Mouse (Mus musculus) ZHBTc4 (cell line): ENCODE data around the gene Tead1.

Source experiments
- DNase-seq: peaks from one replicate; pipeline ENCODE4 v3.0.0-alpha.2; 2011; ENCODE audit warnings: low read depth, low spot score

Gene Tead1

DNA sequence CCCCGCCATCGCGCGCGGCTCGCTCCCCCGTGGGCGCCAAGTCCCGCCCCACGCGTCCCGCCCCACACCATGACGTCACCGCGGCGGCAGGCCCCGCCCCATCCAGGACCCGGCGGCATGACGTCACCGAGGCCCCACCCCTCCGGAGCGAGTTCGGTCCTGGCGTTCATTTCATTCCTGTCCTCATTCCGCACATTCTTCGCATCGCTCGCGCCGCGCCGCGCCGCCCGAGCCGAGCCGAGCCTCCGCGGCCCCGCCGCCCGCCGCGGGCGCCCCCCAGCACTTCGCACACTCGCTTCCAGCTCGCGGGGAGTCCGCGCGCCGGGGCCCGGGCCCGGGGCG lies at the start of gene Tead1:
Gene Tead1, plus strand, starts transcription at position 148 of the 342 bp plus-strand sequence.
- peak; percentile 96 for DNase-seq

- DNase-seq: no peak
Measured at GRCm38 (mm10) chr7:112634505-112635213, 44.5 kb upstream of the Tead1 start.

- DNase-seq: peak; percentile 37
Measured at GRCm38 (mm10) chr7:112635936-112636335, 43.2 kb upstream of the Tead1 start.

DNA sequence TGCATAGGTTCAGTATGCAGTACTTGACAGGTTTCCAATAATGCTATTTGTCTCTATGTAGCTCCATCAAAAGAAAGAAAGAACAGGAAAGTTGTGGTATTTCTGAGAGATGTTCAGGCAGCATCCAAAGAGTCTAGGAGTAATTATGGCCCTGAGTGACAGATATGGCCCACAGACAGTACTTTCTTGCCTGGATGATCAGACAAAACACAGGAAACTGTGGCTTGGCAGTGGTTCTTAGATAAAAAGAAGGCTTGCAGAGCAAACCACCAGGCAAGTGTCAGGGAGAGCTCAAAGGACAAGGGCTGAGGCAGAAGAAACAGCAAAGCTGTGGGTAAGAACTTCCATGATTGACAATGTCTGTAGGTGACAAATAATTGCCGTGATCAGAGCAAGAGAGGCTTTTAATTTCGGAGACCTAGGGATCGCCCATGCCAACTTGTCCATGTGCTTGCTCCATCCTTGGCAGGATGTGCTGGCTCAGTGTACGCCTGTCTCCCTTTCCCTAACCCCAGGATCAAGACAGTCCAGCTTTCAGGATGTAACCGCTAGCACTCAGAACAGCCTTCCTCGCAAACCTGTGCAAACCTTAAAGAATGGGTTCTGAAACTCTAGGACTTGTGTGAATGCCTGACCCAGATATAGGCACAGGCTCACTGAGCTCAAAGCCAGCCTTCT lies 35.1 kb upstream of the Tead1 start:
- no peak for DNase-seq

- peak; percentile 80 for DNase-seq
Measured at GRCm38 (mm10) chr7:112644701-112645100, 34.4 kb upstream of the Tead1 start.

GRCm38 (mm10) chr7:112645724-112646123 lies 33.4 kb upstream of the Tead1 start:
- no peak for DNase-seq

GRCm38 (mm10) chr7:112647417-112647816 lies 31.7 kb upstream of the Tead1 start:
- DNase-seq: no peak

DNA sequence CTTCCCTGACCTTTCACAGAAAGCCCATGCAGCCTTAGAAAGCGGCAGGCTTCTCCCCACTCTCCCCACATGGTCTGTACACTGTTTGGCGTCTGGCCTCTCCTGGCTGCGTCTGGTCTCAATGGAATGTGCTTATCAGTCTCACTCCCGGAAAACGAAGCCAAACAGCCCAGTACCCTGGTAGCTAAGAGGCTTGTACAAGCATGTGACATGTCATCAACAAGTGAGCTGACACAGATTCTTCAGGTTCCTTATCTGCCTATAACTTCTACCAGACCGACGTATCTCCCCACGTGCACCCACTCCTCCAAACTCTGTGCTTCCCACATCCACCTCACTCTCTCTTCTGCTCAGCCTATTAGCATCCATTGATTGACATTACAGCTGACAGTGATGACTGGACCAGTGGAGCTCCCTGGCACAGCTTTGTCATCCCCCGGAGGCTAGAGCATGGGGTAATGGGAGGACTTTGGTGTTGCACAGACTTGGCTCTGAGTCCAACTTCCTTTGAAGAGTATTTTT lies 22.9 kb upstream of the Tead1 start:
- DNase-seq: no peak

DNA sequence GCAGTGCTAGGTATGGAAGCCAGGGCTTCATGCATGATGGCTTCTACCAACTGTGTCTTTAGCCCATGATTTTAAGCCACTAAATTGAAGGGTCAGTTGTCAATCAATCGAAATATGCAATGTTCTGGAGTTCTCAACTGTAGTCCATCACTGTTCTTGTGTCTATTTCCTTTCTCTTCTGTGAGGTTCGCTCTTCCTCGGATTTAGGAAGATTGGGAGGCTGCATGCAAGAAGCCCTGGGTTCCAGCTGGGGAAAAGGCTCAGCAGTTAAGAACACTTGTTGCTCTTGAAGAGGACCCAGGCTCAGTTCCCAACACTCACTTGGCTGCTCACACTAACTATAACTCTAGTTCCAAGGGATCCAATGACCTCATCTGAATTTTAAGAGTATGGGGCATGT lies 20.2 kb upstream of the Tead1 start:
- no peak for DNase-seq

GRCm38 (mm10) chr7:112659816-112660215 lies 19.3 kb upstream of the Tead1 start:
- DNase-seq: no peak

GRCm38 (mm10) chr7:112660325-112660724 lies 18.8 kb upstream of the Tead1 start:
- DNase-seq: no peak

DNA sequence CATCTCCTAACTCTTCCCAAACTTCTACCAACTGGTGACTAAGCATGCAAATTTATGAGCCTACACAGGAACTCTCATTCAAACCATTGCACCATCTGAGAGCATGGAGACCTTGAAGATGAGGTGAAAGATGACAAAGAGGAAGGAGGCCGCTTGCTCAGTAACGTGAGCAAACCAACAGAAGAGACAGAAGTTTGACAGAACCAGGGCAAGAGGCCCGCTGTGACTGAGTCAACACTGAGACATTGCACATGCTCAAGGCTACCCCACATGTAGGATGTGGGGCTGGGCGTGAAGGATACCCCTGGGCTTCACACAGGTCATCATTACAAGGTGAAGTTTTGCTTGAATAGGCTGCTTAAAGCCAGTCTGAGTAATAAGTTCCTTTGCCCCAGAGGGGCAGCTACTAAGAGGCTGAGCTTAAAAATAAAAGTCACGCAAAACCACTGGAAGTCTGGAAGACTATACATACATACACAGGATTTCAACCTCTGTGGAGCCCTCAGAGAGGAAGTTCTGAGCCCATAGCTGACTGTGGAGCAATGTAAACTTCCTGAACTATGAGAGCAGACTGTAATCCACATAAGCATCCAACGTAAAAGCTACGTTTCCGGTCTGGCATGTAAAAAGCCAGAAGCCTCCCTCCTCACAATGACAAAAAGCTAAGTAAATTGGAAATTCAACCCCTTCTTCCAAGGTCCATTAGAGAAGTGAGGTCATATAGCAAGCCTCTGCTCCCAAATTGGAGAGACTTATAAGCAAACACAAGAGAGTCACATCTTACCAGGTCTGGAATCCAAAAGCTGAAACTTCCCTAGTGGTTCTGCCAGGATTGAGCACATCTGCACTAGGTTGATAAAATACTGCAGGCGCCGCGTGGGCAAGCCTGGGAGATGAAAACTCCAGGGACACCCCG lies 16.5 kb upstream of the Tead1 start:
- no peak for DNase-seq

DNA sequence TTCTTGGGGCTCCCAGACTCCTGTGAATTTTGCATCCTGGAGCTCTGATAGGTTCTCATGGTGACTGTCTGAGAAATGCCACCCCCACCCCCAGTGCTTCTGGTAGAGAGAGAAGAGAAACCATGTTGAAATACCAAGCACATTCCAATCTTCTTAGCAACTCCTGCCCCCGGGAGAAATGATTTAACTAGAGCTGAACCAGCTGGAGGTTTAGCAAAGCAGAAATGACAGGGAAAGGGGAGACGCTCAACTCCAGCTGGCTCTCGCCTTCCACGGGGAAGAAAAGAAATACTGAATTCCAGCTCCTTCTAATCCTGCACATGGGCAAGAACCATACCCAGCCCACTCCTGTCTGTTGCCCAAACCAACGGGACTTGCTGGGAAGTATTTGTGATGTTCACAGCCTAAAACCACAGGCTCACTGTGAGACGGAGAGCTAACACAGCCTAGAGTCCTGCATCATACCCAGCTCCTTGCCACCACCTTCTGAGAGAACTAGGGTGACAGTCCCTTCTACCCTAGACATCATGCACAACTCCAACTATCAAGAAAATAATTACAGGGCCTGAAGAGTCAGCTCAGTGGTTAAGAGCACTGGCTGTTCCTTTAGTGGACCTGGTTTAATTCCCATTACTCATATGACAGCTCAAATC lies 15.7 kb upstream of the Tead1 start:
- DNase-seq: no peak

DNA sequence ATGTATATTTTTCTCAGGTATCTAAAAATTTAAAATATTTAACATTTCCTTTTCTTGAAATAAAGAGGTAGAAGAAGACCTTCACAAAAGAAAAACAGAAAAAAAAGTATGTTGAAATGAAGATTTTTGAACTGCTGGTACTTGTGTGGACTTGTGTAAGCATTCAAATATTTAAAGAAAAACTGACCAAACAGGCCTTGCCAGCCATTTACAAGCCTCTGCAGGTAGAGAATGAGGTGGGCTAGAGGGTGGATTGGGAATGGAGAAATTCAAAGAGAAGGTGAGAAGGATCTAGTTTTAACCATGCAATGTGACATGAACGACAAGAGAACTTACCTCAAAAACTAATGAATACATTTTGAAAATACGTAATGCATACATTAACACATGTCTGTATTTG lies 9.1 kb upstream of the Tead1 start:
- no peak for DNase-seq

GRCm38 (mm10) chr7:112678418-112679170 lies 524 bp upstream of the Tead1 start:
- DNase-seq: peak; percentile 91

DNA sequence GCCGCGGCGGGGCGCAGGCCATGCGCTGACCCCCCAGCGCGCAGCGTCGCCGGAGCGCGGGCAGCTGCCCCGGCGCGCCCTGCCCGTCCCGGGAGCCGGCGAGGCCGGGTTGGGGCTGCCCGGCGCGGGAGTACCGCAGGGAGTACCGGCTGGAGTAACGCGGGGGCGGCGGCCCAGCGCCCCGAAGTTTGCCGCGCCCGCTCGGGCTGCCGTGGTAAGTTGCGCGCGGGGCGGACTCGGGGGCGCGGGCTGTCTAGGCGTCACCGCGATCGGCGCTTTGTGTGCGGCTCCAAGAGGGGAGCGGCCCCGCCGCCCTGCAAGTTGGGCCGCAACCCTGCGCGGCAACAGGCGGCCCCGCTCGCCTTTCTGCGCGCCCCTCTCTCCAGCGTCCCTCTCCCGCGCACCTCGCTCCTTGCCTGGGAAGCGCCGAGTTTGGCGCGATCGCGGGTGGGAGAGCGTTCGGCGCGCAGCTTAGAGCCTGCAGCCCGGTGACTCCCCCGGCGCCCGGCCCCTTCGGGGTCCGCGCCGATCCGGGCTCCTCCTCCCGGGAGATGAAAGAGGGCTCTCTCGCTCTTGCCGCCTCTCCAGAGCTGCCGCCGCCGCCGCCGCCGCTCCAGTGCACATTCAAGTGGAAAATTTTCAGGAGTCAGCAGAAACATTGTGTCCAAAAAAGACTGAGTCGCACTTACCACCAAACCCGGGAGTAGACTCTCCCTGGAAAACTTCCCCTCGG lies 561 bp downstream of the Tead1 start:
- DNase-seq: peak; percentile 82

DNA sequence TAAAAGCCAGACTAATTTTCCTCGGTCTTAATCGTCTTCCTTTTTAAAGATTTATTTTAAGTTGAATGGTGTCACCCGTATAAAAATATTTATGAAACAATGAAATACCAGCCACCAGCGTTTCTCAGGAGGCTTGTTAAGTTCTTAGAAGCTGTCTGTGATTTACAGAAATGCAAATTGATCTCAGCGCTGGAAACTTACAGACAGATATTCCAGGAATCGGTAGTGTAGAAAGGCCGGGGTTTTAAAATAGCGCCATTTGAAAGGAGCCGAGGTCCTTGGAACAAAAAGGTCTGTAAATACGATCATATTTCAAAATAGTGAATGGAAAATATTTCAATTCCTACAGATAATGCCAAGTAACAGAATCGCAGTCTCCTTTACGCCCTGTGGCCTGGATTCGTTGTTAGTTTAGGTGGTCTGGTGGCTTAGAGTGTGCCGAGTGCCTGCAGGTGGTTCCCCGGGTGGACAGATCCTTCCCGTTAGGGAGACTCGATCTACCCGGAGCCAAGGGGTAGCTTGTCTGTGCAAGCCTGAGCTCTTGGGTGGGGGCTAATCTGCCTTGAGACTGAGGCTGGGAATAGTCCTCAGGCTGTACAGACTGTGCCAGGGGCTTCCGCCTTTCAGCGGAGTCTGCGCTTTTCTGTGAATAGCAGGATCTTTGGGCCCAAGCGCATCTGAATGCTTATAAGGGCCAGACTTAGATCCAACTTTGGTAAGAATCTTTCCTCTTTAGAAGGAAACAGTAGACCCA lies 1.6 kb downstream of the Tead1 start:
- peak; percentile 74 for DNase-seq

DNA sequence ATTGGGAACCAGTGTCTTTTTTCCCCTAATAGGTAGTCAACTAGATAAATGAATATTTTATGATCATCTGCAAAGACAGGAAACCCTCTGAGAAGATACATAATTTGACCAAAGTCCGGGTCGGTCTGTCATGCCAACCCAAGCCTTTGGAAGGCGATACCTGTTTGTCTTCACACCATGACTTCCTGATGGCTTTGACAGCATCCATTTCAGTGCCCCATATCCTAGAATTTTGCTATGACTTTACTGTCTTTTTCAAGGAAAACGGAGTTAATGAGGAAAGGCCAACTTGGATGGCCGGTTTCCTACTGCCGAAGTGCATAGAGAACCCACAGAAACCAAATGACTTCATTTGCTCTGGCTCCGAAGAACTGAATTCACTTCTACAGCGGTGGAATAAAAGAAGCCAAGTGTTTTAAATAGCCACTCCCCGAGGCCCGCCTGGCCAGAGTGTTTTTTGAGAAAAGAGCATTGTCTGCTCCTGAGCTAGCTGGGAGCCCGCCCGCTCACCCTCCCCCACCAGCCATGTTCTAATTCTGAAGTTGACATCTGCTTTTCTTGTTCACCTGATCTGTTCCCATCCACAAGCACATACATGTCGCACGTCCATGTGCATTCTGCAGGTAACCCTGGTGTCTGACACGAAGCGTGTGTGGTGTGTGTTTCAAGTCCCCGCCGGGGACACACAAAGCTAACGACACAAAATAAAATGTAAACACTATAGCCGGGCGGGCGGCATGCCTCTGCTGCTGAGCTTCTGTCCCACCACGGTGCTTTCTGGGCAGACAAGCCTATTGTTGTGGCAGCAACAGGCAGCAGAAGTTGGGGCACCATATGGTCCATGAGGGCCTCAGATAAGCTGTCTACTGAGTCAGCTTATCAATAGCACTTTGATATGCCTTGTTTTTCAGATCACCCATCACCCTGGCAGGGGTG lies 5.8 kb downstream of the Tead1 start:
- peak; percentile 82 for DNase-seq
